Mouse (Mus musculus) gastrocnemius, postnatal 4 days (tissue): ENCODE data around the gene Lrrc75a. TPM values are rescaled to one million over a fixed set of nuclear protein-coding genes. Genes with fewer than 3 reads are reported as not detected.
A peak's percentile ranks its signal among the peaks of the same experiment; 100 is the strongest.

Source experiments
- DNase-seq, 2 experiments: peaks; one replicate each; pipeline ENCODE4 v3.0.0; 2021 to 2022; ENCODE audit warnings: low spot score in 2 of 2, mixed read lengths in 2 of 2
- total RNA-seq, 2 experiments: library from RNA; stranded (reverse); gene quantifications; 2 replicates each; pipeline ENCODE4 v1.2.3; 2021

The Lrrc75a gene
- total RNA-seq, 2 experiments from 2014 or later = 29.1 to 31.3 TPM

- DNase-seq = no peak
Measured at GRCm38 (mm10) chr11:62621586-62622283, 26.6 kb downstream of the Lrrc75a start.

DNA sequence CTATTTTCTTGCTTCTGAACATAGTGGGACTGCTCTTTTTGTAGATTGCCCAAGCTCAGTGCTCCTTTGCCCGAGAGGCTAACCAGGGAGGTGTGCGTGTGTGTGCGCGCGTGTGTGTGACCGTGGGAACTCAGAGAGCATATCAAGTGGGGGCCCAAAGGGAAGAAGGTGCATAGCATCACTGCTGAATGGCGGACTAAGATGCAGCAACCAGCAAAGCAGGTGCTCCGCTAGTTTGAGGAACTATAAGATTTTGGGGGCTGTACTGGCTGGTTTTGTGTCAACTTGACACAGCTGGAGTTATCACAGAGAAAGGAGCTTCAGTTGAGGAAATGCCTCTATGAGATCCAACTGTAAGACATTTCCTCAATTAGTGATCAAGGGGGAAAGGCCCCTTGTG, 27.2 kb downstream of the Lrrc75a start:
- no peak for DNase-seq

GRCm38 (mm10) chr11:62615456-62615855, 32.9 kb downstream of the Lrrc75a start:
- DNase-seq = no peak

DNA sequence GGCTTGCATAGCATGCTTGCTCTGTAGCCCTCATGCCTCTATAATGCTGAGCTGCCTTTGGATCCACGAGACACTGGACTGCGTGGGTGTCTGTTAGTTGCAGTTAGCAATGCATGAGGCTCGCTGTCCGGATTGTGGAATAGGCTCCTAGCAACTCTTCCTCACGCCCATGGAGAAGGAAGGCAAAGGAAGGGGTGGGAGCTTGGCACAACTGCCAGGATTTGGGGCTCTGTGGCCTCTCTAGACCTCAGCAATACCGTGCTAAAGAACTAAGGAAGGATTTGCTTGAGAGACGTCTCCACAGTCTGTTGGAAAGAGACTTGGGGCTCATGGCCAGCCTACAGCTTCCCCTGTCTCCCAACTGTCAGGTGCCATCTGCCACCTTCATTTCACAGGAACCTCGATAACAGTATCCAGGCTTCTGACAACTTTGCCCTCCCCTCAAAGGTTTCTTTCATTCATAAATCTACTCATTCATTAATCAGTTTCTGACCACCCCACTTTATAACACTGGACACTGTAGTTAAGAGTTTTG, 33.4 kb downstream of the Lrrc75a start:
- DNase-seq = no peak

DNA sequence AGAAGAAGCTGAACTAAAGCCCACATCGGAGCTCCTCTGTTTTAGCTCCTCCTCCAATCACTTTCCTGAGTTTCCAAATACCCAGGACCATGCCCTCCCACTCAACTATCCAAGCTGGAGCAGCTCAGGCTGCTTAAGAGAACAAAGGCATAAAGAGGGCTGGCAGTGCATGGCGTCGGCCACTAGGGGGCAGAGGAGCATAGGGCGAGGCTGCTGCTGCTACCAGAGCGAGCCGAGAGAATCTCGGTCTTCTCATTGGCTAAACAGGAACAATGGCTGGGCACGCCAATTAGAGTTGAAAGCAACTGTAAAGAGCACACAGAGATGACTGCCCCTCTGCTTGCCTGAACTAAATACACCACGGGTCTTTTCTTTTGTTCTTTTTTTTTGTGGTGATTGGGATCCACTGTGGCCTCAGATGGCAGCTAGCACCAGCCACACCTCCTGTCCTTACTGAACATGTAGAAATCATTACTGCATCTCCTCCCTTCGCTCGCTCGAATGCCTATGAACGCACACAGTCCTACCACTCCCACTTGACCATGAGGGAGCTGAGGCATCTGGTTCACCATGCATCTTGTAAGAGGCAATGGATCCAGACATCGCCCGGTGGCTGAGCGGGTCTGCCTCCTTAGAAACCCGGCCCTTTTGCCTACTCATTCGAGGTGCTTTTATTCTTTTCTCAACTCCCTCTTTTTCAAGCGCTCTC, 34.5 kb downstream of the Lrrc75a start:
- peak; percentile 94 for DNase-seq

GRCm38 (mm10) chr11:62612604-62613003, 35.7 kb downstream of the Lrrc75a start:
- no peak for DNase-seq

DNA sequence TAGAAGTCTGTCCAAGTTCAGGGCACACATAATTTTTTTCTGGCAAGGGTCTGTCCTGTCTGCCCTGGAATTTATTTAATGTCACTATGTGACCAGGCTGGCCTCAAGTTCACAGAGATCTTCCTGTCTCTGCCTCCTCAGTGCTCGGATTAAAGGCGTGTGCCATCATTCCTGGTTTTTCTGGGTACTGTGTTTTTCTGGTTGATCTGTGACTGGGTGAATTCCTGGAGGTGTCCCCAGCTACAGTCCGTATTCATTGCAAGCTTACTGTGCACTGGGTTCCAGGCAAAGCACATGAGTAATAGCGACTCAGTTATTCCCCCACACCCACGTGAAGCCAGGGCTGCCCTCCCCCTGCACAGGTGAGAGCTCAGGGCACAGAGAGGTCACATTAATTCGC, 38.0 kb downstream of the Lrrc75a start:
- DNase-seq = no peak

GRCm38 (mm10) chr11:62608826-62609675, 39.3 kb downstream of the Lrrc75a start:
- DNase-seq = no peak

DNA sequence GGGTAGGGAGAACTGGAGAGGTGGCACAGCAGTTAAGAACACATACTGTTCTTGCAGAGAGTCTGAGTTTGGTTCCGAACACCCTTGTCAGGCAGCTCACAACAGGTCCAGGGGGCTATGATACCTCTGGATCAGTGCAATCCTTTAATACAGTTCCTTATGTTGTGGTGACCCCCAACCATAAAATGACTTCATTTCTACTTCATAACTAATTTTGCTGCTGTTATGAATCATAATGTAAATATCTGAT, 40.4 kb downstream of the Lrrc75a start:
- no peak for DNase-seq

GRCm38 (mm10) chr11:62607170-62607951, 41.0 kb downstream of the Lrrc75a start:
- no peak for DNase-seq

- no peak for DNase-seq
Measured at GRCm38 (mm10) chr11:62606299-62607169, 41.8 kb downstream of the Lrrc75a start.

DNA sequence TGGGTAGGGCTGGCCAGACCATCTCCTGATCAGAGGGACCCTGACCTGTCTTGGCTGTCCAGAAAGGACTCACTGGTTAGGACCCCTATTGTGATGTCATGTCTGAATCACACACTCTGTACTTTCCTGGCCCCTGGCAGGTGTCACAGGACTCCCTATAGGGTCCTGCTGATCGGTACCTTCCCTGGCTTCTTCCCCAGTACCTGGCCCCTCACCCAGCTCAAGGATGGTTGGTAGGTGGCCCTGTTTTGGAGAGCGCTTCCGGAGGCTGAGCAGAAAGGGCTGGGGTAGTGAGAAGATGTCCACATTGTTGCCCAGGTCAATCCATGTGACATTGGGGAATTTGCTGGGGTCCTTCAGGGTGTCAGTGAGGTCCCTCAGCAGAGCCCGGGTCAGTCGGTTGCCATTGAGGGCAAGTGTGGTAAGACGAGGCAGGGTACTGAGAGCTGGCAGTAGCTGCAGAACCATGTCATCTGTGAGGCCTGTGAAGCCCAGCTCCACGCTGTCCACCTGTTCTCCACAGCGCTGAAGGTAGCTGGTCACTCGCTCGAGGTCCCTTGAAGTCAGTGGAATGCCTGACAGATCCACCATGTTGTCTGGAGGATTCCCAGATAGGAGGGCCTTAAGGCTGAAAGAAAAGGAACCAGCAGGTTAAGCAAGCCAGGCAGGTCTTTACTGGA, 42.6 kb downstream of the Lrrc75a start:
- no peak for DNase-seq

DNA sequence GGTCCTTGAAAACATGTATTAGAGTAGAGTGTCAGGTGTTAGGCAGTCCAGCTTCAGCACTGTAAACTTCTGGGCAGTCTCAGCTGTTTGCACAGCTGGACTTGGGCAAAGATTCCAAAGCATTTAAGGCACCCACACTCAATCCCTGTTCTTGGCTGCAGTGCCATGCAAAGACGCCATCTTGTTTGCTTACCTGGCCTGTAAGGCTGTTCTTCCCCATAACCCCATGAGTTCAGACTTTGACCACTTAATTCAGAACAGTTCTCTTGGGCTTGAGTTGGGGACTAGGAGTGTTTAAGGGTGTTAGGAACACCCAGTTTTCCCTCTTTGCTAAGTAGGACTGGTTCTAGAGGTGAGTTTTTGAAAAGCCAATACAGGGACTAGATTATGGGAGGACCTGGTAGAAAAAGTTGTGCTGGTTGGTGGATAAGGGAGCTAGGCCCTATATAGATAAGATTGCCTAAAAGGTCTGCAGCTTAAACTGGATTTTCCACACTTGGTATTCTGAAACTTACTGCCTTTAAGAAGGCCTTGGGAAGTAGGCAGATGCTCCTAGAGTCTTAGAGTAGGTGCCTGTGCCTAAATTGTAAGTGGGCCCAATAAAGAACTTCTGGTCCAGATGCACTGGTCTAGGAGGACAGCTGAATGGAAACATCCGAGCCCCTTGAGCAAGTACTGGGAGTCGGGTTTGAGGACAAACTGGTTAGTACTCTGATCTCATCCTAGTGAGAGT, 43.3 kb downstream of the Lrrc75a start:
- no peak for DNase-seq

DNA sequence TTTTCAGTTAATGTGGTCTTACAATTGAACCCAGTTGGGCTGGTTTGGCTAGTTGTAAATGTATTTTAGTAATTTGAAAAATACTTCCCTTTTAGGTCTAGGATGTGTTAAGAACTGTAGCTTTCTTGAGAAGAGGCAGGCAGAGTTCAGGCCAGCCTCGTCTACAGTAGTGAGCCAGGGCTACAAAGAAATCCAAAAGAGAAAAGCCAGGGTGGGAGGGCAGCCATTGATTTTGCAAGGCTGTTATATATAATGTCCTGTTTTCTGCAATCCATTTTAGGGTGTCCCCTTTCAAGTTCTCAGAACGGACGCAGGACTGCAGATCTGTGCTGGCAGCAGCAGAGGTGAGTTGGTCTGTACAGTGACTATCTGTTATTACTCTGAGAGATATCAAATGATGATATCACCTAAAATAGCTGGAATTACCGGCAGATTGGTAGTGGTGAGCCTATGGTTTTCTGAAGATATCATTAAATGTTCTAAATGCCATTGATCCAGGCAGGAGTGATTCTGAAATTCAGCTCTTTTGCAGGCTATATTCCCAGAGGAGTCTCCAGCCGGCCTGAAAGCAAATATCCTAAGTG, 44.1 kb downstream of the Lrrc75a start:
- no peak for DNase-seq

DNA sequence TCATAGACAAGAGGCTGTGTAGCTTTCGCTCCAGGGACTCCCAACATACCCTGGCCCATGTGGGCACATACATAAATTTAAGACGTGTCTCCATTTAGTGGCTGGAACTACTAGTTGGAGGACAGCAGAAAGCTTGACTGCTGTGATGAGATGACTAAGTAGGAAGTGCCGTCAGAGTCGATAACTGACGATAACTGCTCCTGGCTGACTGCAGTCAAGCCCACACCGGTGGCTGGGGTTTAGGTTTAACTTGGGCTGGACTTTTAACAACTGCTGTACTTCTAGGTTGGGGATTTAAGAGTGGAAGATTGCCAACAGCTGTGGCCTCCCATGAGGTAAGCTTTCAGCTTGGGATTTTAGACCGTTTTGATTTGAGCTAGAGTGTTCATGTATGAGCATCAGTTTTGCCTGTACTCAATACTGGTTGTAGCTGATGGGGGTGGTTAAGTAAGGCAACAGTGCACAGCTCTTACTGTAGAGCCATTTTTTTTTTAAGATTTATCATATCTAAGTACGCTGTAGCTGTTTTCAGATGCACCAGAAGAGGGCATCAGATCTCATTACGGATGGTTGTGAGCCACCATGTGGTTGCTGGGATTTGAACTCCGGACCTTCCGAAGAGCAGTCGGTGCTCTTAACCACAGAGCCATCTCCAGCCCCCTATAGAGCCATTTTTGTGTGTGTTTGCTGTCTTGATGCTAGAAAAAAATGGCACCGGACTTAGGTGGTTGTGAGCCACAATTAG, 44.8 kb downstream of the Lrrc75a start:
- DNase-seq = no peak

GRCm38 (mm10) chr11:62602619-62603311, 45.6 kb downstream of the Lrrc75a start:
- peak; percentile 95 to 97 for DNase-seq
